Mouse (Mus musculus) kidney, embryonic 14.5 days (tissue): Measurements from ENCODE around the gene Jph2. TPM values are rescaled to one million over a fixed set of nuclear protein-coding genes. Genes with fewer than 3 reads are reported as not detected.

Experiments
- polyA plus RNA-seq: library from polyadenylated mRNA; unstranded; fragments of >200 nt; fragmentation: Nextera tagmentation; extraction: Ambion mirVana; gene quantifications from 2 replicates; pipeline ENCODE4 v1.2.1, GENCODE M21; 2014

The Jph2 gene
- polyA plus RNA-seq, 1 experiment from 2014 or later, result 1.0 TPM

Other genes starting within 250 kb of the Jph2 start
- 1.2 and 2.9 TPM in 2 replicates for gene Tox2, start 194.9 kb downstream of the Jph2 start, polyA plus RNA-seq
- 74.4 and 93.3 TPM in 2 replicates for gene Oser1, start 26.7 kb upstream of the Jph2 start, polyA plus RNA-seq
- gene Gdap1l1, start 40.5 kb upstream of the Jph2 start, polyA plus RNA-seq, result 0.41 and 0.74 TPM in 2 replicates
- gene Fitm2, start 74.6 kb upstream of the Jph2 start, polyA plus RNA-seq, result 5.0 and 9.3 TPM in 2 replicates
- gene R3hdml, start 94.3 kb upstream of the Jph2 start, polyA plus RNA-seq, result 26.3 and 29.5 TPM in 2 replicates
- gene Hnf4a, start 108.8 kb upstream of the Jph2 start, polyA plus RNA-seq, result 6.0 and 10.7 TPM in 2 replicates
- 16.0 and 40.3 TPM in 2 replicates for gene Ttpal, start 204.3 kb upstream of the Jph2 start, polyA plus RNA-seq
- gene Serinc3, start 247.1 kb upstream of the Jph2 start, polyA plus RNA-seq, result 35.4 and 43.0 TPM in 2 replicates